Mouse (Mus musculus) CH12.LX (cell line): Measurements from ENCODE around the gene Ccdc151. TPM values are rescaled to one million over a fixed set of nuclear protein-coding genes. Genes with fewer than 3 reads are reported as not detected.

Experiments
- DNase-seq: peaks from one replicate; pipeline ENCODE4 v3.0.0-alpha.2; 2013; ENCODE audit errors: extremely low read depth
- H3K27ac ChIP-seq: 2 replicates; pipeline ENCODE4 v1.5.1; 2012; ENCODE audit warnings: low read depth, mild to moderate bottlenecking, control low read depth, moderate library complexity; ENCODE audit not compliant: insufficient read depth
- H3K27me3 ChIP-seq: replicated peaks from 2 replicates; pipeline ENCODE3; 2012; ENCODE audit warnings: inconsistent platforms
- H3K36me3 ChIP-seq, 2 experiments: replicated peaks in 1 of 2; 2 replicates each; pipeline versions ENCODE3 to v1.6.1; 2012; ENCODE audit warnings: inconsistent platforms in 1 of 2, low read length in 1 of 2, mild to moderate bottlenecking in 1 of 2, mixed read lengths in 1 of 2, moderate library complexity in 1 of 2; ENCODE audit not compliant: control insufficient read depth in 1 of 2, insufficient read depth in 1 of 2
- H3K4me1 ChIP-seq, 2 experiments: 2 replicates each; pipeline ENCODE4 v1.6.1; 2012; ENCODE audit warnings: inconsistent platforms in 1 of 2, moderate library complexity in 1 of 2; ENCODE audit not compliant: insufficient read depth in 2 of 2, control insufficient read depth in 1 of 2
- H3K4me2 ChIP-seq: 2 replicates; pipeline ENCODE4 v1.6.1; 2012; ENCODE audit warnings: low read depth, mild to moderate bottlenecking, control low read depth; ENCODE audit not compliant: poor library complexity, insufficient read depth, severe bottlenecking
- H3K4me3 ChIP-seq, 3 experiments: fragments of 150-350 bp in 1 of 3; sonication (generic) in 1 of 3; replicated peaks in 1 of 3; 2 replicates each; pipeline versions ENCODE3 to v1.5.1; 2011 to 2012; ENCODE audit warnings: low read depth in 2 of 3, low read length in 2 of 3, mild to moderate bottlenecking in 2 of 3, moderate library complexity in 2 of 3, control low read depth in 1 of 3, improper control_type of control experiment in 1 of 3, inconsistent platforms in 1 of 3, mixed read lengths in 1 of 3; ENCODE audit not compliant: poor library complexity in 1 of 3
- H3K79me2 ChIP-seq: replicated peaks from 2 replicates; pipeline ENCODE4 v1.6.1; 2012; ENCODE audit warnings: mild to moderate bottlenecking, moderate library complexity; ENCODE audit not compliant: control insufficient read depth, poor library complexity, insufficient read depth, severe bottlenecking; ENCODE audit errors: extremely low read depth
- H3K9ac ChIP-seq: 2 replicates; pipeline ENCODE4 v1.6.1; 2012; ENCODE audit warnings: low read depth, mild to moderate bottlenecking, control low read depth, moderate library complexity; ENCODE audit not compliant: insufficient read depth
- H3K9me3 ChIP-seq: replicated peaks from 2 replicates; pipeline ENCODE3; 2012; ENCODE audit warnings: low read length, inconsistent platforms, mixed read lengths
- BHLHE40 ChIP-seq: IDR thresholded peaks from 2 replicates; pipeline ENCODE4 v1.6.1; 2011; ENCODE audit warnings: mild to moderate bottlenecking, low read depth, low read length, improper control_type of control experiment
- CHD1 ChIP-seq: IDR thresholded peaks from 2 replicates; pipeline ENCODE4 v1.6.1; 2012; ENCODE audit warnings: low read depth, low read length, improper control_type of control experiment, inconsistent platforms
- CTCF ChIP-seq, 2 experiments: IDR thresholded peaks in 1 of 2; conservative IDR thresholded peaks in 1 of 2; 2 replicates each; pipeline ENCODE4 v1.5.1; 2011 to 2012; ENCODE audit warnings: low read depth in 2 of 2, low read length in 2 of 2, improper control_type of control experiment in 1 of 2, inconsistent platforms in 1 of 2, mild to moderate bottlenecking in 1 of 2, moderate library complexity in 1 of 2
- GABPA ChIP-seq: IDR thresholded peaks from 2 replicates; pipeline ENCODE4 v1.6.1; 2012; ENCODE audit warnings: low read depth, low read length, improper control_type of control experiment, inconsistent platforms; ENCODE audit not compliant: insufficient replicate concordance
- HCFC1 ChIP-seq: IDR thresholded peaks from 2 replicates; pipeline ENCODE4 v1.6.1; 2012; ENCODE audit warnings: low read depth, mild to moderate bottlenecking, inconsistent platforms, low read length, improper control_type of control experiment
- IRF4 ChIP-seq: IDR thresholded peaks from 2 replicates; pipeline ENCODE4 v1.6.1; 2014; ENCODE audit warnings: low read depth, mild to moderate bottlenecking, inconsistent platforms, low read length, improper control_type of control experiment
- JUN ChIP-seq: IDR thresholded peaks from 2 replicates; pipeline ENCODE4 v1.6.1; 2011; ENCODE audit warnings: low read depth, mild to moderate bottlenecking, low read length, improper control_type of control experiment, moderate library complexity; ENCODE audit not compliant: insufficient read depth
- KAT2A ChIP-seq: IDR thresholded peaks from 2 replicates; pipeline ENCODE4 v1.6.1; 2012; ENCODE audit warnings: low read length, improper control_type of control experiment, inconsistent platforms; ENCODE audit not compliant: insufficient replicate concordance
- MAX ChIP-seq: IDR thresholded peaks from 2 replicates; pipeline ENCODE4 v1.6.1; 2011; ENCODE audit warnings: low read length, improper control_type of control experiment
- NRF1 ChIP-seq: IDR thresholded peaks from 2 replicates; pipeline ENCODE4 v1.6.1; 2014; ENCODE audit warnings: low read depth, mild to moderate bottlenecking, inconsistent platforms, low read length, improper control_type of control experiment, moderate library complexity
- PAX5 ChIP-seq: IDR thresholded peaks from 2 replicates; pipeline ENCODE4 v1.6.1; 2012; ENCODE audit warnings: low read length, inconsistent platforms, mixed read lengths
- POLR2A ChIP-seq: IDR thresholded peaks from 2 replicates; pipeline ENCODE4 v1.6.1; 2011; ENCODE audit warnings: low read depth, mild to moderate bottlenecking, improper control_type of control experiment, low read length
- POLR2AphosphoS2 ChIP-seq: IDR thresholded peaks from 2 replicates; pipeline ENCODE4 v1.6.1; 2011; ENCODE audit warnings: low read depth, low read length, improper control_type of control experiment
- RAD21 ChIP-seq: IDR thresholded peaks from 2 replicates; pipeline ENCODE4 v1.6.1; 2011; ENCODE audit warnings: low read depth, mild to moderate bottlenecking, low read length, improper control_type of control experiment, moderate library complexity
- SMC3 ChIP-seq: IDR thresholded peaks from 2 replicates; pipeline ENCODE4 v1.6.1; 2011; ENCODE audit warnings: low read depth, low read length, improper control_type of control experiment
- TBP ChIP-seq: conservative IDR thresholded peaks from 2 replicates; pipeline ENCODE4 v1.6.1; 2011; ENCODE audit warnings: low read depth, low read length, improper control_type of control experiment
- USF1 ChIP-seq: IDR thresholded peaks from 2 replicates; pipeline ENCODE4 v1.6.1; 2014; ENCODE audit warnings: low read depth, mild to moderate bottlenecking, inconsistent platforms, low read length, improper control_type of control experiment
- USF2 ChIP-seq: conservative IDR thresholded peaks from 2 replicates; pipeline ENCODE4 v1.6.1; 2011; ENCODE audit warnings: low read depth, low read length, improper control_type of control experiment
- ZMIZ1 ChIP-seq: IDR thresholded peaks from 2 replicates; pipeline ENCODE4 v1.6.1; 2012; ENCODE audit warnings: low read depth, mild to moderate bottlenecking, inconsistent platforms, low read length, improper control_type of control experiment
- ZNF384 ChIP-seq: IDR thresholded peaks from 2 replicates; pipeline ENCODE4 v1.6.1; 2012; ENCODE audit warnings: low read depth, low read length, improper control_type of control experiment, inconsistent platforms
- dilution Hi-C: fragments of 300-500 bp; cut with MboI; formaldehyde crosslinking; loops from 2 replicates; pipeline ENCODE4 v1.14.3; 2020; ENCODE audit warnings: low sequenced_read_pairs; ENCODE audit not compliant: extremely low pct_unique_long_range_greater_than_20kb, extremely low pct_ligation_motif_present
- in situ Hi-C: fragments of 300-500 bp; cut with MboI; formaldehyde crosslinking; loops from 3 replicates; pipeline ENCODE4 v1.14.3; 2019; ENCODE audit warnings: low sequenced_read_pairs, low pct_ligation_motif_present, low pct_unique_long_range_greater_than_20kb, mixed read lengths
- polyA plus RNA-seq: library from polyadenylated mRNA; unstranded; fragments of >175 nt; gene quantifications from 2 replicates; pipeline ENCODE4 v1.2.1, GENCODE M21; 2012; ENCODE audit warnings: low read depth; ENCODE audit not compliant: insufficient read length
- total RNA-seq, 2 experiments: library from RNA; depleted of rRNA; stranded (reverse); fragments of 300-350 nt in 1 of 2; fragments of >200 nt in 1 of 2; gene quantifications; 2 replicates each; pipeline ENCODE4 v1.2.3; 2012 to 2014

Ccdc151 gene
- total and polyA plus RNA-seq, 3 experiments, result 0.13 to 0.25 (median 0.16) TPM

GRCm38 (mm10) chr9:22050351-22050889 is 48.0 kb upstream of the Ccdc151 start:
- Histone ChIP-seq H3K4me1 (no peaks in the 10 kb centered on the region), H3K79me2 (no peaks in the 10 kb centered on the region), H3K9ac (no peak overlapping the region), H3K27ac (no peak overlapping the region), H3K4me2 (no peak overlapping the region), H3K36me3 (peaks cover 3 to 10% of the 10 kb centered on the region in 2 experiments), H3K27me3 (no peaks in the 10 kb centered on the region), H3K9me3 (peaks cover 2% of the 10 kb centered on the region), H3K4me3 (no peak overlapping the region)
- no peak for DNase-seq
- TF ChIP-seq CHD1 (no peak), KAT2A (no peak), JUN (no peak), MAX (no peak), POLR2A (no peak), BHLHE40 (no peak), USF1 (no peak), GABPA (no peak), ZMIZ1 (no peak), RAD21 (no peak), IRF4 (no peak), USF2 (no peak)
- in situ Hi-C loops (no loop called here), dilution Hi-C loops (no loop called here)

DNA sequence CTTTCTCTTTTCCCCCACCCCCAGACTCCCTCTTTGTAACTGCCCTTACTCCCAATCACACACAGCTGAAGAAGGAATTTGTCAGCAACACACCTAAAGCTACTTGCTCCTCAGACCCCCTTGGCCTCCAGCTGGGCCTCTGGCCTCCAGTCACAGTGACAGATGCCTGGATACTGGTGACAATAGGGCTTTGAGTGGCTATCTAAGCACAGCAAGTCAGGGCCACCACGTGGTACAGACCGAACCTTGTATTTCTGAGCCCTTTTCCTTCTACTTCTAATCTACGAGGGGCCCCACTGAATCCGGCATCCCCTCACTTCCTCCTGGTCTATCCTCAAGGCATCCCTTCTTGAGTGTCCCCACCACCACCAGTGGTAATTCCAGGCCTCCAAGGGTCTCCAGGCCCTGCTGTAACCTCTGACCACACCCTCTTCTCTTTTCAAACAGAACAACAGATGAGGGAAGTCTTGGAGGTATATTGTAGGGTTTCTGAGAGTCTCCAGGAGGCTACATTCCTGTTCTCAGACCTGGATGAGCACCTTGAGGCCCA is 47.4 kb upstream of the Ccdc151 start:
- in situ Hi-C loops, result no loop called here
- Histone ChIP-seq H3K79me2 (no peaks in the 10 kb centered on the region), H3K4me1 (no peaks in the 10 kb centered on the region), H3K4me3 (no peak overlapping the region), H3K27ac (no peak overlapping the region), H3K9me3 (peaks cover 2% of the 10 kb centered on the region), H3K4me2 (no peak overlapping the region)
- DNase-seq, result no peak
- TF ChIP-seq POLR2A, result no peak
- TF ChIP-seq, all 38 proteins: peak for 0
- Histone ChIP-seq H3K9ac (no peak overlapping the region), H3K27me3 (no peaks in the 10 kb centered on the region), H3K36me3 (peaks cover 0 to 4% of the 10 kb centered on the region in 2 experiments)
- dilution Hi-C loops, result no loop called here

- Histone ChIP-seq H3K79me2 (no peaks in the 10 kb centered on the region), H3K27ac (no peak overlapping the region), H3K9ac (no peak overlapping the region), H3K27me3 (no peaks in the 10 kb centered on the region), H3K4me2 (no peak overlapping the region), H3K4me3 (no peak overlapping the region), H3K36me3 (no peaks in the 10 kb centered on the region), H3K9me3 (peaks cover 2% of the 10 kb centered on the region), H3K4me1 (no peaks in the 10 kb centered on the region)
- no peak for TF ChIP-seq IRF4
- TF ChIP-seq TBP, result no peak
- no peak for TF ChIP-seq ZNF384
- no peak for TF ChIP-seq CTCF (conservative IDR thresholded peaks at IDR 0.05 in 1 of 2, IDR thresholded peaks at IDR 0.05 in 1 of 2; ENCODE audit: low read depth in 2 of 2, low read length in 2 of 2)
- TF ChIP-seq USF2, result no peak
- no peak for TF ChIP-seq GABPA
- no peak for TF ChIP-seq HCFC1
- TF ChIP-seq POLR2AphosphoS2, result no peak
- no peak for TF ChIP-seq ZMIZ1
- TF ChIP-seq SMC3, result no peak
- no peak for TF ChIP-seq USF1
- TF ChIP-seq NRF1, result no peak
- no peak for TF ChIP-seq PAX5
- no peak for TF ChIP-seq MAX
- no peak for DNase-seq
- in situ Hi-C loops (no loop called here), dilution Hi-C loops (no loop called here)
These were observed 46.9 kb upstream of the Ccdc151 start for GRCm38 (mm10) chr9:22049315-22049714.
